Mouse (Mus musculus) testis, adult 2 months (tissue): Measurements from ENCODE around the gene Gm10382.

ENCODE experiments used
- CTCF ChIP-seq: fragments of 200-500 bp; IDR thresholded peaks from 2 replicates; pipeline ENCODE4 v1.5.1; 2012; ENCODE audit warnings: low read depth, mild to moderate bottlenecking, inconsistent platforms, low read length, moderate library complexity; ENCODE audit not compliant: control insufficient read depth, insufficient read depth, insufficient replicate concordance
- POLR2A ChIP-seq: fragments of 200-500 bp; IDR thresholded peaks from 2 replicates; pipeline ENCODE4 v1.6.1; 2012; ENCODE audit warnings: low read depth, mild to moderate bottlenecking, inconsistent platforms, low read length, moderate library complexity; ENCODE audit not compliant: control insufficient read depth

GRCm38 (mm10) chr5:125406322-125407016 is 17.3 kb downstream of the Gm10382 start:
- TF ChIP-seq POLR2A = no peak
- no peak for TF ChIP-seq CTCF
